In genomic region chr16:20097711-20098374, GRCm38 (mm10) we compare ENCODE assay signal across 8 mouse cellular contexts. TPM values are rescaled to one million over a fixed set of nuclear protein-coding genes. Genes with fewer than 3 reads are reported as not detected.
DNase-seq lines count a peak whose midpoint lies in the region; ATAC-seq and TF ChIP-seq lines count a peak whose summit lies in the region.

No protein-coding gene starts in this region.

- H3K36me3 ChIP-seq in embryonic facial prominence, embryonic 13.5 days: peaks cover 6% of the 10 kb centered on the region
- peaks cover 5% of the 10 kb centered on the region; the same call in 1 of the 2 replicates for H3K36me3 ChIP-seq in limb, embryonic 14.5 days (ENCODE audit: control insufficient read depth, insufficient read depth, low read length)
- H3K36me3 ChIP-seq in midbrain, postnatal 0 days (ENCODE audit: insufficient read depth, low read length): no peaks in the 10 kb centered on the region

- TF ChIP-seq CTCF in midbrain, postnatal 0 days (IDR thresholded peaks at IDR 0.05): no peak

- H3K4me1 ChIP-seq in embryonic facial prominence, embryonic 13.5 days: peaks cover 2% of the 10 kb centered on the region; the same call in 1 of the 2 replicates
- H3K4me1 ChIP-seq in limb, embryonic 14.5 days (ENCODE audit: control insufficient read depth, insufficient read depth, low read length): peaks cover 4% of the 10 kb centered on the region; the same call in 1 of the 2 replicates
- H3K4me1 ChIP-seq in midbrain, postnatal 0 days (ENCODE audit: insufficient read depth, low read length): no peaks in the 10 kb centered on the region

- no peak for TF ChIP-seq POLR2A in limb, embryonic 14.5 days (IDR thresholded peaks at IDR 0.05; ENCODE audit: borderline replicate concordance, extremely low read depth, insufficient read depth, insufficient read length)

- peak; percentile 93 for ATAC-seq in embryonic facial prominence, embryonic 13.5 days (ENCODE audit: insufficient number of reproducible peaks, insufficient read depth, low FRiP score, low TSS enrichment, low read depth)
- ATAC-seq in limb, embryonic 14.5 days (ENCODE audit: low FRiP score, low read depth): peak; percentile 88
- peak; percentile 89 for ATAC-seq in midbrain, postnatal 0 days (ENCODE audit: low FRiP score)

- H3K9me3 ChIP-seq in embryonic facial prominence, embryonic 13.5 days: no peaks in the 10 kb centered on the region
- H3K9me3 ChIP-seq in limb, embryonic 14.5 days (ENCODE audit: control insufficient read depth, low read length): no peaks in the 10 kb centered on the region
- H3K9me3 ChIP-seq in midbrain, postnatal 0 days (ENCODE audit: low read length): no peaks in the 10 kb centered on the region

- H3K4me2 ChIP-seq in embryonic facial prominence, embryonic 13.5 days: peak overlapping the region; percentile 62
- H3K4me2 ChIP-seq in limb, embryonic 14.5 days (replicated peaks; ENCODE audit: low read depth, low read length, severe bottlenecking): peak overlapping the region; percentile 59
- H3K4me2 ChIP-seq in midbrain, postnatal 0 days (ENCODE audit: low read depth, low read length, poor library complexity, severe bottlenecking): peak overlapping the region; percentile 66

- peak overlapping the region; percentile 96 for H3K27ac ChIP-seq in embryonic facial prominence, embryonic 13.5 days
- peak overlapping the region; percentile 98 for H3K27ac ChIP-seq in limb, embryonic 14.5 days (replicated peaks; ENCODE audit: low read depth, low read length)
- H3K27ac ChIP-seq in midbrain, postnatal 0 days (ENCODE audit: low read depth, low read length): peak overlapping the region; percentile 89

- H3K9ac ChIP-seq in embryonic facial prominence, embryonic 13.5 days: peak overlapping the region; percentile 94
- peak overlapping the region; percentile 98 for H3K9ac ChIP-seq in limb, embryonic 14.5 days (ENCODE audit: low read depth, low read length, severe bottlenecking)
- peak overlapping the region; percentile 83 for H3K9ac ChIP-seq in midbrain, postnatal 0 days (replicated peaks; ENCODE audit: low read length, poor library complexity, severe bottlenecking)

- H3K4me3 ChIP-seq in embryonic facial prominence, embryonic 13.5 days: peak overlapping the region; percentile 91
- peak overlapping the region; percentile 99 for H3K4me3 ChIP-seq in limb, embryonic 14.5 days (replicated peaks; ENCODE audit: low read length)
- peak overlapping the region; percentile 55 for H3K4me3 ChIP-seq in midbrain, postnatal 0 days (ENCODE audit: low read depth, low read length)

- DNase-seq in 3134 (ENCODE audit: extremely low read depth, insufficient read length, low spot score): peak; percentile 95
- peak; percentile 98 for DNase-seq in adrenal gland, postnatal 36 days
- peak; percentile 96 for DNase-seq in heart, adult 8-10 months (ENCODE audit: low spot score)
- peak; percentile 98 for DNase-seq in kidney, adult 9 months
- DNase-seq in limb, embryonic 14.5 days (ENCODE audit: low spot score): peak; percentile 82
- DNase-seq in midbrain, postnatal 0 days (ENCODE audit: low spot score): peak; percentile 90
- peak; percentile 88 for DNase-seq in spleen, postnatal 14 days (ENCODE audit: low spot score in 2 of 2)

- H3K27me3 ChIP-seq in embryonic facial prominence, embryonic 13.5 days: no peaks in the 10 kb centered on the region
- no peaks in the 10 kb centered on the region for H3K27me3 ChIP-seq in limb, embryonic 14.5 days (ENCODE audit: control insufficient read depth, insufficient read depth, low read length)
- no peaks in the 10 kb centered on the region for H3K27me3 ChIP-seq in midbrain, postnatal 0 days (ENCODE audit: insufficient read depth, low read length)

- WGBS in embryonic facial prominence, embryonic 13.5 days: under 1% methylated on average over 61 of the region's 61 CpGs
- WGBS in limb, embryonic 14.5 days: under 1% methylated on average over 48 of the region's 61 CpGs
- under 1% methylated on average over 61 of the region's 61 CpGs for WGBS in midbrain, postnatal 0 days

RNA-seq across cellular contexts. Expression of gene Klhl24, which starts 0.5 kb away (rescaled TPM):
- total RNA-seq in adrenal gland, postnatal 36 days (2021): 10 to 100 TPM; 59.0 to 90.4 TPM
- 26.9 and 32.7 TPM in 2 replicates for polyA plus RNA-seq in embryonic facial prominence, embryonic 13.5 days (2015; fragmentation: Nextera tagmentation; extraction: Ambion mirVana)
- 100 to 1,000 TPM; 255 to 316 (median 275) TPM for total RNA-seq in heart, adult 8-10 months (2022)
- 14.9 and 16.6 TPM in 2 replicates for polyA plus RNA-seq in limb, embryonic 14.5 days (2012; rRNA removed)
- 25.4 and 26.6 TPM in 2 replicates for polyA plus RNA-seq in limb, embryonic 14.5 days (2014; fragmentation: Nextera tagmentation; extraction: Ambion mirVana)
- total RNA-seq in midbrain, postnatal 0 days (2014; rRNA removed): 78.2 and 98.1 TPM in 2 replicates
- 31.1 and 36.3 TPM in 2 replicates for polyA plus RNA-seq in midbrain, postnatal 0 days (2015; fragmentation: Nextera tagmentation; extraction: Ambion mirVana)

RNA-seq across cellular contexts. Expression of gene Yeats2, which starts 43.0 kb away (rescaled TPM):
- 10 to 100 TPM; 30.5 to 34.6 TPM for total RNA-seq in adrenal gland, postnatal 36 days (2021)
- polyA plus RNA-seq in embryonic facial prominence, embryonic 13.5 days (2015; fragmentation: Nextera tagmentation; extraction: Ambion mirVana): 40.3 and 41.0 TPM in 2 replicates
- 1 to 10 TPM; 7.8 to 9.8 (median 8.5) TPM for total RNA-seq in heart, adult 8-10 months (2022)
- 75.3 and 98.1 TPM in 2 replicates for polyA plus RNA-seq in limb, embryonic 14.5 days (2012; rRNA removed)
- 31.3 and 40.5 TPM in 2 replicates for polyA plus RNA-seq in limb, embryonic 14.5 days (2014; fragmentation: Nextera tagmentation; extraction: Ambion mirVana)
- 43.0 and 43.2 TPM in 2 replicates for total RNA-seq in midbrain, postnatal 0 days (2014; rRNA removed)
- 9.9 and 11.3 TPM in 2 replicates for polyA plus RNA-seq in midbrain, postnatal 0 days (2015; fragmentation: Nextera tagmentation; extraction: Ambion mirVana)

Comparison
In these comparisons a context has a peak if more than half of its experiments do, and no peak if none do; other contexts are left out.
1. Peak in every context shown above with its lines: DNase-seq, ATAC-seq, H3K4me3 ChIP-seq and H3K27ac ChIP-seq.